Mouse (Mus musculus) thymus, adult 2 months (tissue): ENCODE measurements around the gene Tent4a.

Source experiments
- CTCF ChIP-seq: fragments of 200-500 bp; IDR thresholded peaks from 2 replicates; pipeline ENCODE4 v1.5.1; 2012; ENCODE audit warnings: mild to moderate bottlenecking, control low read depth, low read length, moderate library complexity, borderline replicate concordance; ENCODE audit not compliant: control insufficient read depth, poor library complexity, insufficient read depth; ENCODE audit errors: extremely low read depth
- POLR2A ChIP-seq: fragments of 200-500 bp; IDR thresholded peaks from 2 replicates; pipeline ENCODE4 v1.6.1; 2012; ENCODE audit warnings: mild to moderate bottlenecking, low read length, control low read depth, moderate library complexity; ENCODE audit not compliant: control insufficient read depth, poor library complexity, insufficient read depth; ENCODE audit errors: extremely low read depth

DNA sequence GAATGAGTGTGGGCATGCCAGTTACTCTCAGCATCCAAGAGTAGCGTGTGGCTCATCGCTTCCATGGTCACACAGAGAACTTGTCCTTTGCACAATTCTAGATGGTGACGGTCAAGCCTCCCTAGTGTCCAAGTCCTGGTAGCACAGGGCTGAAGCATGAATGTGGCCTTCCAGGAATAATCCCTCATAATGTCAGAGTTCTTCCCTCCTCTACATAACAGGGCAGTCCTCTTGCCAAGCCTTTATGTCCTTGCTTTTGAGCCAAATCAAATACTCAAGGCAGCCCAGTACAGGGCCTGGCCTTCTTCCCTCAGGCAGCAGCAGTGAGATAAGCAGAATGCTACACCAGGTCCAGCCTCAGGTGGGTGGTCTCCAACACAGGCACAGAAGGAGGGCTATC, 26.8 kb downstream of the Tent4a start:
- no peak for TF ChIP-seq CTCF
- no peak for TF ChIP-seq POLR2A
